Mouse (Mus musculus) layer of hippocampus, postnatal 36 days (tissue): Measurements from ENCODE around the gene Prickle4. TPM values are rescaled to one million over a fixed set of nuclear protein-coding genes. Genes with fewer than 3 reads are reported as not detected.
"Not testable (repeated sequence)": the region's sequence is repeated elsewhere in the genome, so short reads cannot be mapped to it uniquely, and the experiment has no call there.

Experiments used
- DNase-seq, 2 experiments: peaks; one replicate each; pipeline ENCODE4 v3.0.0; 2022
- total RNA-seq, 2 experiments: library from RNA; stranded (reverse); gene quantifications; 2 replicates each; pipeline ENCODE4 v1.2.3; 2021

Prickle4 gene
- total RNA-seq, 2 experiments from 2014 or later: 3.9 to 4.4 TPM

DNA sequence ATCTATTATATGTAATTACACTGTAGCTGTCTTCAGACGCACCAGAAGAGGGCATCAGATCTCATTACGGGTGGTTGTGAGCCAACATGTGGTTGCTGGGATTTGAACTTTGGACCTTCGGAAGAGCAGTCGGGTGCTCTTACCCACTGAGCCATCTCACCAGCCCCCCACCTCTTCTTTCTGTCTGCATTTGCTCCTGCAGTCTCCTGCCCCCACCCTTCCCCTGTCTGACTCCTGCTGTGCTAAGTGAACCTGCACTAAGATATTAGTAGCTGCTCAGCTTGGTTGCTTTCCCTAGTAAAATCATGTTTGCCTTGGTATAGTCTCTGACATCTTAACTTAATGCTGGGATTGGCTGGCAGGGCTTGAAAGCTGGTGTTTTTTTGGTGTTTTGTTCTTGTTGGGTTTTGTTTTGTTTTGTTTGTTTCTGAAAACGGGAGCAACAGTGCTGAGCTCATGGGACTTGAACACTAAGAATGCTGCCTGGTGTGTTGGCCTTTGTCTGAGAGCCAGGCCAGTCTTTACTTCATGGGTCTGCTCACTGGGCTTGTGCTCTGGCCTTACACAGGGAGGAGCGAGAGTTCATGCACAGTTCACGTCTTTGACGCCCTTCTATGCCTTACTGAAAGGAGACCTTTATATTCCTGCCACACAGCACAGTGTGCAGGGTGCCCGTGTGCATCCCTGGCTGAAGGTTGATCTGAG lies 31.4 kb downstream of the Prickle4 start:
- no peak for DNase-seq

DNA sequence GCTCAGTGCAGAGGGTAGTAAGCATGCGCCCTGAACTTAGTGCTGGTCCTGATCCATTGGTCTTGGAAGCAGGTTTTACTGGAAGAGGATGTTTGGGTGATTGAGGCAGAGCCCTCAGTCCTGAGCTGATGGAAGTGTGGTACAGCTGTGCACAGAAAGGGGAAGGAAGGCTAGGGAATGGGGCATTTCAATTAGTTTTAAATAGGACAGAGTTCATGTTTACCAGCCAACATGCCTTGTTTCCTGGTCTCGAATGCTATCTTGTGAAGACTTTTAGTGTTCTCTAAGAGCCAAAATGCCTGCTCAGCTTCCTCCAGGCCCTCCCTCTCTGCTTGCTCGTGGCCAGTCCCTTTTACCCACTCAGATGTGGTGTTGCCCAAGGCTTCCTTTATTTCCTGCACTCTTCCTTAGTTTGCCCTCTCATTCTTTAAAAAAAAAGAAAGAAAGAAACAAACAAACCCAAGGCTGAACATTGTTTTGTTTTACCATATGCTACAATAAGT lies 35.7 kb downstream of the Prickle4 start:
- no peak for DNase-seq

DNA sequence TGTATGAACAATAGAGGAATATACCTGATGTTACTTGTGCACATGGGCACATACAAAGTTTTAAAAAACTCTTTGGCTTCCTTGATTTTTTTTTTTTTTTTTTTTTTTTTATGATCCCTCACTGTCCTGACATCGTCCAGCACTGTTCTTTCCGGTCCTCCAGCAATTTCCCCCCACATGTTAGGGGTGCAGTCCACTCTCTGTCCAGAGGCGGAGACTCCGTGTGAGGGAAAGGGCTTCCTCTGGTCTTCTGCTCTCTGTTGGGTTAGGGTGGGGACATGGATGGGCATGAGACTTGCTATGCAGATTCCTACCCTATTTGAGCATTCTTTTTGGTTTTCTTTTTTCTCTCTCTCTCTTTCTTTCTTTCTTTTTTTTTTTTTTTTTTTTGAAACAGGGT lies 36.6 kb downstream of the Prickle4 start:
- DNase-seq: no peak

DNA sequence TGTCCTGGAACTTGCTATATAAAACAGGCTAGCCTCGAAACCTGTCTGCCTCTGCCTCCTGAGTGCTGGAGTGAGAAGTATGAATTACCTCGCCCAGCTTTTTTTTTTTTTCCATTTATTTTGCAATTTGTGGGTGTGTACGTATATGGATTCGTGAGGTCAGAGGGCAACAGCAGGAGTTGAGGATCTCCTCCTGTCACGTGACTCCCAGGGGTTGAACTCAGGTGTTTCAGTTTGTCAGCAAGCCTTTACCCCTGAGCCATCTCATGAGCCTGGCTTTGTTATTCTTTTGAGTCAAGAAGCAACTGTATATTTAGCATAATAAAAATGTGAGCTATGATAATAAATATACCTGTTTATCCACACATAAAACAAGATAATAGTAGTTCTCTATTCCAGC lies 38.8 kb downstream of the Prickle4 start:
- no peak for DNase-seq

GRCm38 (mm10) chr17:47654346-47654745 lies 40.2 kb downstream of the Prickle4 start:
- DNase-seq: not testable (repeated sequence)

GRCm38 (mm10) chr17:47651953-47652352 lies 42.6 kb downstream of the Prickle4 start:
- no peak for DNase-seq

GRCm38 (mm10) chr17:47648966-47649365 lies 45.6 kb downstream of the Prickle4 start:
- no peak for DNase-seq

DNA sequence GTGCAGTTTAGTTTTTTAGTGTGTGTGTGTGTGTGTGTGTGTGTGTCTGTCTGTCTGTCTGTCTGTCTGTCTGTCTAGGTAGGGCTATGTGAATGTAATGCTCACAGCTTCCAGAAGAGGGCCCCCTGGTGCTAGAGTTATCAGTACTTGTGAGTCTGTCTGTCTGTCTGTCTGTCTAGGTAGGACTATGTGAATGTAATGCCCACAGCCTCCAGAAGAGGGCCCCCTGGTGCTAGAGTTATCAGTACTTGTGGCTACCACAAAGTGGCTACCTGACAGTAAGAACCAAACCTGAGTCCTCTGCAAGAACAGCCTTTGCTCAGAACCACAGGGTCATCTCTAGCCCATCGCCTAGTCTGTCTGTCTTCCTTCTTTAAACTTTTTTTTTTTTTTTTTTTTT lies 47.9 kb downstream of the Prickle4 start:
- peak in 1 of 2 experiments; percentile 22 for DNase-seq

- DNase-seq: no peak
These were observed 51.5 kb downstream of the Prickle4 start for GRCm38 (mm10) chr17:47642992-47643391.

Other genes with a start within 250 kb of the Prickle4 start
- gene Taf8, start 192.4 kb downstream of the Prickle4 start, total RNA-seq: 10 to 100 TPM; 20.9 to 22.3 TPM
- gene Ccnd3, start 189.7 kb downstream of the Prickle4 start, total RNA-seq: 10 to 100 TPM; 35.2 to 44.3 TPM
- 10 to 100 TPM; 17.2 to 18.3 TPM for gene Bysl, start 83.2 kb downstream of the Prickle4 start, total RNA-seq
- gene Med20, start 83.2 kb downstream of the Prickle4 start, total RNA-seq: 10 to 100 TPM; 34.1 to 40.4 TPM
- gene Gm20517, start 83.1 kb downstream of the Prickle4 start, total RNA-seq: 1 to 10 TPM; 5.3 to 5.4 TPM
- 10 to 100 TPM; 10.5 to 11.5 TPM for gene Usp49, start 64.0 kb downstream of the Prickle4 start, total RNA-seq
- 100 to 1,000 TPM; 192 to 223 TPM for gene Tomm6, start 6.3 kb downstream of the Prickle4 start, total RNA-seq
- gene Frs3, start 5.7 kb downstream of the Prickle4 start, total RNA-seq: 10 to 100 TPM; 24.2 to 25.9 TPM
- gene Gm21981, start 281 bp downstream of the Prickle4 start, total RNA-seq: 1 to 10 TPM; 3.3 to 3.4 TPM
- gene Pgc, start 32.1 kb upstream of the Prickle4 start, total RNA-seq: not detected
- 10 to 100 TPM; 11.5 to 13.9 TPM for gene Tfeb, start 42.3 kb upstream of the Prickle4 start, total RNA-seq
- under 1 TPM; 0.40 to 0.91 TPM for gene Mdfi, start 140.0 kb upstream of the Prickle4 start, total RNA-seq
- 10 to 100 TPM; 44.0 to 45.7 TPM for gene Foxp4, start 229.9 kb upstream of the Prickle4 start, total RNA-seq